Mouse (Mus musculus) spleen, postnatal 4 days (tissue): ENCODE results near the gene 0610010K14Rik.
A peak's percentile ranks its signal among the peaks of the same experiment; 100 is the strongest.

ENCODE experiments used
- DNase-seq, 2 experiments: peaks; one replicate each; pipeline ENCODE4 v3.0.0; 2022; ENCODE audit warnings: low spot score in 2 of 2

0610010K14Rik gene

DNA sequence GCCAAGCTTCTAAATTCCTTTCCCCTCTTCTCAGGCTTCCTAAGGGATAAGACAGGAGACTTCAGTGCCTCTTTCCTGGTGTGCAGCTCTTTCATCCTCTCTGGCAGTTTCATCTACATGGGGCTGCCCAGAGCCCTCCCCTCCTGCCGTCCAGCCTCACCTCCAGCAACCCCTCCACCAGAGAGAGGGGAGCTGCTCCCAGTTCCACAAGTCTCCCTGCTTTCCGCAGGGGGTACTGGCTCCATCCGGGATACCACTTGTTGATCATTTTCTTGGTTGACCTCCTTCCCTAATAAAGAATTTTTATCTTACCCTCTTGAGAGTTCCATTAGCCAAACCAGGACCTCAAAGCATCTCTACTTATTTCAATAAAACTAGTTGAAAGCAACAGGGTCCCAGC, 21.6 kb downstream of the 0610010K14Rik start:
- DNase-seq = no peak

DNA sequence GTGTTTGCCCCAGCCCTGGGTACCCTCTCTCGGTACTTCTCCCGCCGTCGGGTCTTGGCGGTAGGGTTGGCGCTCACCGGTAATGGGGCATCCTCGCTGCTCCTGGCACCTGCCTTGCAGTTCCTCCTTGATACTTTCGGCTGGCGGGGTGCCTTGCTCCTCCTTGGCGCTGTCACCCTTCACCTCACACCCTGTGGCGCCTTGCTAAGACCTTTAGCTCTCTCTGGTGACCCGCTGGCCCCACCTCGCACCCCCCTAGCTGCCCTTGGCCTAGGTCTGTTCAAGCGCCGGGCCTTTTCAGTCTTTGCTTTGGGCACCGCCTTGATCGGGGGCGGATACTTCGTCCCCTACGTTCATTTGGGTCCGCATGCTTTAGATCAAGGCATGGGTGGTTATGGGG, 22.4 kb downstream of the 0610010K14Rik start:
- no peak for DNase-seq

DNA sequence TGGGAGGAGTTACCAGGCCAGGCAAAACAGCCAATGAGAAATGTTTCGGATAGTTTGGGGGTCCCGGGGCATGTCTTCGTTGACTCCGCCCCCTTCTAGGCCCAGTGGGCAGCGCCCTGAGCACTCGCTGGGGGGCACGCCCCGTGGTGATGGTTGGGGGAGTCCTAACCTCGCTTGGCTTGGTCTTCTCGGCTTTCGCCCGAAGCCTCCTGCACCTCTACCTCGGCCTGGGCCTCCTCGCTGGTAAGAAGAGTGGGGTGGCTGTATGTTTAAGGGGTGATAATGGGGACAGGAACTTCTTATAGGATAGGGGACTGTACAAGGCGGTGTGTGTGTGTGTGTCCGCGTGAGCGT, 22.9 kb downstream of the 0610010K14Rik start:
- DNase-seq = no peak

DNA sequence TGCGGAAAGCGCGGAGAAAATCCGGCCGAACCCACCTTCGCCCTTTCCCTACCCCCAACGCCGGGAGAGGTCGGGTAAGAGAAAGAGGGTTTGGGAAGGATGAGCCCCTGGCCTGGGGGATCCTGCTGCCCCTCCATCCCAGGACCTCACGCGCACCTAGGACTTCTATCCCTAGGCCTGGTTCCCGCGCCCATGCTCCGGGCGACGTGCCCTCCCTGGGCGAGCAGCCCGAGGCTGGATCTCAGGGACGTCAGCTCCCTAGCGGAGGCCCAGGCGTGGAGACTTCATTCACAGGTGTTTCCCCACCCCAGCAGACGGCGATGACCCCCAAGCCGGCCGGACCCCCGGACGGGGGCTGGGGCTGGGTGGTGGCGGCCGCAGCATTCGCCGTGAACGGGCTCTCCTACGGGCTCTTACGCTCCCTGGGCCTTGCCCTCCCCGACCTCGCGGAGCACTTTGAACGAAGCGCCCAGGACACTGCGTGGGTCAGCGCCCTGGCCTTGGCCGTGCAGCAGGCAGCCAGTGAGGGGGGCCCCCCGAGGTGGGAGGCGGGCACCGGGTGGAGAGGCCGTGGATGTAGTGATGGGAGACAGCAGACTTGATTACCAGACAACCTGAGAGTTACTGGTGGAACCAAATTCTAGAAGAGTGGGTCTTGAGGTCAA, 23.4 kb downstream of the 0610010K14Rik start:
- DNase-seq = no peak

DNA sequence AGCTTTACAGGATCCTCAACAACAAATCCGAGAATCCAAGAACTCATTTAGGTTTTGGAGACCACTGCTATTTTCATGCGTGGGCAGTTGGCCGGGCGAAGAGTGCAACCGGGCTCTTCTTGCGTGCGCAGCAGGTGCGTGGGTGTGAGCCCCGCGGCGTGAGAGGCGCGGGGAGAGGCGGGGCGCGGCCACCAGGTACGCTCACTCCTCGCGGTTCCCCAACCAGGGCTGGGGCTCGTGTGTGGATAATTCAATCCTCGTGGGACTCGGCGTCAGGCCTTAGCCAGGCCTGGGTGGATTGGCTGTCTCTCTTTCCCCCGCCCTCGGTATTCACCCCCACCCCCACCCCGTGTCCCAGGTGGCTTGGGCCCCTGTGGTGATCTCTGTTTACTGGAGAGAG, 24.0 kb downstream of the 0610010K14Rik start:
- DNase-seq = no peak

DNA sequence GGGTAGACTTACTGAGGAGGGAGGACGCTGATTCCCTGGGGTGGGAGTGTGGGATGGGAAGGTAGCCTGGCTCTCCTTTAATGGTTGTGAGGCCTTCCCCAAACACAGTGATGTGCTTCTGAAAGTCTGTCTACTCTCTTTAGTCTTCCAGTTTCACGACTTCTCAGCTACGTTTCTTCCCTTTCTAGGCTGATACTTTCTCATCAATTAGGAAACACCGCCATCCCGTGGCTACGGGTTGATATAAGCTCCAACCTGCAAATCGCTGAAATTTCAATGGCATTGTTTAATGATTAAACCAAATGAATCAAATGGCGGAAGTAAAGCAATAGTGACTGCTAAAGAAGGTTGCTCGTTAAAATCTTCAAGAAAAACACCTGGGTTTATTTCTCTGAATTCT, 24.8 kb downstream of the 0610010K14Rik start:
- no peak for DNase-seq

DNA sequence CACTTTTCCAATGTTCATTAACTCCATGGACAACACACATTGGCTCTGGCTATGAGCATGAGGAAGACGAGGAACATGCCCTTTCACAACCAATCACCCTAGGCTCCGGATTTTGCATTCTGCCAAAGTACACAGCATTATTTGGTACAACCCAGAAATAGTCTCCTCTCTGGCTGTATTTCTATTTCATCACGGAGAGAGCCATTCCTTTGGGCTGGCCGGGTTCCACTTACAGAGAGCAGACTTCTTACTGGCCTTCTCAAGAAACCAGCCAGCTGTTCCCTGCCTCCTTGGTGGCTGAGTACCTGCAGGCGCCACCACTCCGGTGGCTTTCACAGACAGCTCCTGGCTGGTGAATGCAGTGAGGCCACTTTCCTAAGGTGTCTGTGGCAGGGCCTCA, 25.3 kb downstream of the 0610010K14Rik start, which contains the start of gene Slc16a11:
TSS of gene Slc16a11 (plus strand) at position 330 of the 400 bp plus-strand sequence.
- no peak for DNase-seq

DNA sequence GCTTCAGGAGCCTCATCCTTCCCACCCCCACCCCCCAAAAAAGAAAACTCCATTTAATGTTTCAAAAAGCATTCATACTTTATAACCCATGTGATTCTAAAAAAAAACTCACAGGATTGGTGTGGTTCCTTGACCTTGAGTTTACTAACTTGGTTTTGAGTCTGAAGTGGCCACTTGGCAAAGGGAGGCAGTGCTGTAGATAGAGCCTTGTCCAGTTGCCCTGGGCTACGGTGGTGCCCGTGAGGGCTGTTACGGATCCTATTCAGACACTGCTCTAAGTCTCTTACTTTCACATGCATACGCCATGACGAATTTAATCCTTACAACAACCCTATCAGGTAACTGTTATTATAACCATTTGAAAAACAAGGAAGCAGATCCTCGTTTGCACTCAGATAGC, 25.7 kb downstream of the 0610010K14Rik start:
- DNase-seq = no peak

DNA sequence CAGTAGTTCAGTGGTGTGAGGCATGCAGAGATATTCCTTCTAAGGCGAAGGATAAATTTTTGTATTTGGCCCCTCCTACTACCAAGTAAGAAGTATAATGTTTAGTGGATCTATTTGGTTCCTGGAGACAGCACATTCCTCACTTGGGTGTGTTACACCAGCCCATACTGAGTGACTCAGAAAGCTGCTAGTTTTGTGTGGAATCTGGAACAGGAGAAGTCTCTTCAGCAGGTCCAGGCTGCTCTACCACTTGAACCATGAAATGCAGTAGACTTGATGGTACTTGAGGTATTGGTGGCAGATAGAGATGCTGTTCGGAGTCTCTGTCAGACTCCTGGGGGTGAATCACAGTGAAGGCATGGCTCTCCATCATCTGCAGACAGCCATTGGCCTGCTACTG, 27.0 kb downstream of the 0610010K14Rik start:
- no peak for DNase-seq

DNA sequence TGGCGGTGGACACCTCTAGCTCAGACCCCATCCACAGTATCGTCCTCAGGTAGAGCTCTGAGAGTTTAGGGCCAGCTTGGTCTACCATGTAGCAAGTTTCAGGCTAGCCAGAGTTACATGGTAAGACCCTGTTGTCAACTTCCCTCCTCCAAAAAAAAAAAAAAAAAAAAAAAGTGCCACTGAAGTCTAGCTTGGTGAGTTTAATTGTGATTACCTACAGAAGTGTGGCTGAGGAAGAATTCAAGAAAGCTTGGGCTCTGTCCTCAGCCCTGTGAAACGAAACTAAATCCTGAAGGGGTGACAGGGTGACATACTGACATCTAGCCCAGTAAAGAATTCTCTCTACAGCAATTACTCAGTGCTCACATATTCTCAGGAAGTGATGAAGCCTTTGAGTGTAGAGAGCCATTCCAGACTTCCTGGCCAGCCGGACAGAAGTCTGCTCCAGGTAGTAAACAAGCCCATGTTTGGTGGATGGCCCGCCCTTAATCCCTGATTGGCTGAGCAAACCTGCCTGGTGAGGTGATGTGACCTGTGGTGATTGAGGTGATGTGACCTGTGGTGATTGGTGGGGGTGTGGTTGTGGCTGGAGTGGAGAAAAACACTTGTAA, 28.8 kb downstream of the 0610010K14Rik start:
- DNase-seq = no peak

DNA sequence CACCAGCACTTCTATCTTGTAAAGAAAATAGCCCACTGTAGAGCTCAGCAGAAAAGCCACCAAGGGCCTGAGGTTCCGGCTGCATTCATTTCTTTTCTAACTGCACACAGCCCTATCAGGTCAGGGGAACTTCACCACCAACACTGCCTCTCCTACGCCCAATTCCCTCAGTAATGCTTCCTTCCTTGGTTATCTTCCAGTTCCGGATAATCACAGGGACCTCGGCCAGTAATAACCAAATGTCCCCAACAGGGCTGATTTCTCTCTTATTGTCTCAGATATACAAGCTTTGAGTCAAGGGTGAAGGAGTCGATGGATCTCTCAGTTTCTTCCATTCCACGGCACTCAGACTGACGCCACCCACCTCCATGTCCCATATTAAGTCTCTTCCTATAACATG, 30.4 kb downstream of the 0610010K14Rik start:
- no peak for DNase-seq

DNA sequence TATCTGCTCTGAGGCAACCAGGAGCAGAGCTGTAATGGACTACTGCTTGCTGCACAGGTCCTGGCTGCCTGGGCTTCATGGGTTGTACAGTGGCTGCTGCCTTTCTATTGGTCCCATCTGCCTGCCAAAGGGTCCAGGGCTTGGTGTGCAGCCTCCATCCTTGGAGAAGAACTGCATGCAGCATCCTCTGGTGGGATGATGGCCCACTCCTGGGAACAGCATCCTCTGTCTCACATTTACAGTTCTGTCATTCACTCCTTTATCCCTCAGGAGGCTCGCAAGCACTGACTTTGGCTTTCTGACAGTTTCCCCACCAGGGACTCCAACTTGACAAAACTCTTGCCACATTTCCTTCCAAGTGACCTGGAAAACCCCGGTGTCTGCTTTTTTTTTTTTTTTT, 30.9 kb downstream of the 0610010K14Rik start:
- no peak for DNase-seq

DNA sequence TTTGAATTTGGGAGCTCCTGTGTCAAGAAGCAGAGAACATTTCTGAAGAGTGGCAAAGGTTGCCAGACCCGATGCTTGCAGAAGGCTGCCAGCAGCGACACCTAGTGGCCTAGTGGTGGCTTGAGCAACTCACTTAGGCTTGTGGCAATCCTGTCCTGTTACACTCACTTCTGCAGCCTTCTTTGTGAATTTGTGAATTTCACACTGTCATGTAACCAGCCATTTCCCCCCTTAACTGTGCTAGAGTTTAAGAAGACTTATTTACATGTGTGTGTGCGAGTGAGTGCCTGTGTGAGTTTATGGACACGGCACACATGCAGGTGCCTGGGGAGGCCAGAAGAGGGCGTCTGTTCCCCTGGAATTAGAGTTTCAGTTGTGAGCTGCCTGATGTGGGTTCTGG, 36.0 kb downstream of the 0610010K14Rik start:
- peak; percentile 77 to 92 for DNase-seq

DNA sequence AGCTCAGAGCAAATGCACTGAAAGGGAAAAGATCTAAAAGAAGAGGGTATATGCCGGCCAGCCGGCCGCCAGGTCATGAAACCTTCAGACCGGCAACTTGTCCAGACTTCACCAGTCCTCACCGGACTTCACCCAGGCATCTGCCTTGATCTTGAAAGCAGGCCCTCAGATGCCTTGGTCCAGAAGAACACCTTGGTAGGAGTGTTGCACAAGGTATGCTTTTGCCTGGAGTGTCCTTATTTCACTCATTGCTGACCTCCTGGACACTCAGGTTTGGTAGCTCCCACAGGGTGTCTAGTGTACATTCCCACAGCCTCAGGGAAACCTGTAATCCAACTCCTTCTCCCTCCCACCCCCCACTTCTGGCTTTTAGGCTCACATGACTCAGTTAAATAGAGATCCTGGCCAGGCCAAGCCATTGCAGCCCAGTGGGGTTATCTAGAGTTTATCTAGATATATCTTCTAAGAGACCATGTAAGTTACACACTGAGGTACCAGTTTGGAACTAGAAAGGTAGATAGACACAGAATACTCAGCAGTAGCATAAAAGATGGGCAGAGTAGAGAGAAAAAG, 37.6 kb downstream of the 0610010K14Rik start:
- no peak for DNase-seq

DNA sequence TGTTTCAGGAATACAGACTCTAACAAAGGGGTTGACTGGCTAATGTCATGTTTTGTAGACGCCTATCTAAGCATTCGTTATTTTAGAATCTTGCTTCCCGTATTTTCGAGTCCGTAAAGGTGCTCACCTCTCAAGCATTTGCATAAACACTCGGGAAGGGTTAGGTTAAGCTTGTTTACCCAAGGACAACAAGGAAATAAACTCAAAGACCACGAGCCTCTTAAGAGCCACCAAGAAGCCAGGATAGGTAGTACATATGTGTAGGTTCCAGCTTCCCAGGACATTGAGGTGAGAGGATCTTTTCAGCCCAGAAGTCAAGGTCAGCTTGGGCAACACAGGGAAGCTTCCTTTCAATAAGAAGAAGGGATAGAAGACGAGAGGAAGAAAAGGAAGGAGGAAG, 38.6 kb downstream of the 0610010K14Rik start:
- no peak for DNase-seq

DNA sequence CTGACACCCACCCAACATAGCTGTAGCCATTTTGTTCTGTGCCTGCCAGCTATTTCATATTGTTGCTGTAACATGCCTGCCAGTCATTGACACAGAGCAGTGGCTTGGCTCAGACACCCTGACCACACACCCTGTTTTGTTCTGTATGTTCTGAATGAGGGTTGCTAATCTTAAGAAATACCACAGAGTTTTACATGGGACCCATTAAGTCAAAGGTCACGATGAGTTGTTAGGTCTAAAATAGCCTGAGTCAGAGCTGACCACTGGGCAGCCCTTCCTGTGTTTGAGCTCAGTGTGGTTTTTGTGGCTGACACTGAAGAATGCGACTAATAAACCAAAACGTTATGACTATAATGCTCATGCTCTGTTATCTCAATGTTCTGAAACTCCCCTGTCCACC, 39.4 kb downstream of the 0610010K14Rik start:
- DNase-seq = no peak

DNA sequence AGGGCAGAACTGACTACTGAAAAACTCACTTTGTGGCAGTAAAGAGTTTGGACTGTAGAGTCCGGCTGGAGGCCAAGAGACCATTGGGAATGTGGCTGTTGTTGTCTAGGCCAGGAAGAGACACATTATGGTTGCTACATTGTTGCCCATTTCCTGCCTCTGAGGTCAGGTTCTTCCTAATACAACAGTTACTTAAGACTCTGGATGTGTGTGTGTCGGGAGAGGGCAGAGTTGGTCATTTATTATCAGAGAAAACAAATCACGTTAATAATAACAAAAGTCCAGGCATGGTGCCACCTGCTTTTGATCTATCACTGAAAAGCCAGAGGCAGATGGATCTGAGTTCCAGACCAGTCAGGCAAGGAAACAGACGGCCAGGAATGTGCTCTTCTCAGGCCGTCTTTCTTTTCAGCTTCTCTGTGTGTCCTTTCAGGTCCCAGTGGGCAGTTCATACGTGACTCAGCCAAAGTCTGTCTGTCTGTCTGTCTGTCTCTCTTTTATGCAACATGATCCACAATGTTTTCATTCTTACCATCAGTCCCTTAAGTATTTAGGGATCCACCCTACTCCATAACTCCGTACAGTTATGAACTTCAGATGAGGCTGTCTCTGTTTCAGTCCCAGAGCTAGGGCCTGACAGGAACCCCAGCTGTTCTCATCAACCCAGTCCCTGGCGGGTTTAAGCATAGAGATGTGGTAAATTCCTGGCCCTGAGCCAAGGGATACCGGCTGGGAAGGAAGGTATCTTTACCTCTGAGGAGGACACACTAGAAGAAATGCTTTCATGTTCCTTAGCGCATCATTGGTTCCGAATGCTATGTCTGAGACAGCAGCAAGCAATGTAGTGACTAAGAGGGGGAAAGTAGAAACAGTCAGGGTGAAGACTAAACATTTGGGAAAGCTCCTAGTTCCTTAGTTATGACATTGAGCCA, 44.1 kb downstream of the 0610010K14Rik start:
- DNase-seq = no peak

DNA sequence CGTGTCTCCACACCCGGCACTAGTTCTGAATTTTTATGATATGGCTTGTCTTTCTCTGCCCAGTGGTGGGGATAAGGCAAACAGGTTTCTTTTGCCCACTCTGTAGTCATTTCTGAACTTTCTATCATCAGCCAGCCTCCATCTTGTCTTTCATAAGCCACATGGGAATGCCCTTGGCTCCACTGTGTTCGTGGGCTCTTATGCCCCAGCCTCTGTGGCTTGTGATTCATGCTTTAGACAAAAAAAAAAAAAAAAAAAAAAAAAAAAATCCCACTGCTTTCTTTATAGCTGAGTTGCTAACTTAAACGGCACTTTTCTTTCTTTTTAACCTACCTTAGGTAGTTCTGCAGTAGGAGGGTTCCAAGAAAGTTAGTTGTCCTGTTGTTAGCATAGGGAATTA, 45.6 kb downstream of the 0610010K14Rik start:
- DNase-seq = no peak

DNA sequence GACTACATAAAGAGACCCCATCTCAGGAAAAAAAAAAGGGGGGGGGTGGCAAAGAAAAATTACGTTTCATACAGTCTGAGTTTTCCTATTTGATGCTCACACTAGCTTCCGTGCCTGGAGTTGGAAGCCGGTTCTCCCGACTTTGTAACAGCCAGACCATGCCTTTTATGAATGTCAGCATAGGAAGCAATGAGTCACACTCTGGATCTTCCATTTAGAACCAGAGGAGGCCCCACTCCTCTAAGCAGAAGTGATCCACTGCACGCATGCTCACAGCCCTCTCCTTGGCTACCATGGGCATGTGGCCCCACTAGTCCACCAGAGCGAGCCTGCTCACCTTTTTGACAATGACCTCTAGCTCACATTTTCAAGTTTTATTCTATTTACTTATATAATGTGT, 46.5 kb downstream of the 0610010K14Rik start:
- no peak for DNase-seq

DNA sequence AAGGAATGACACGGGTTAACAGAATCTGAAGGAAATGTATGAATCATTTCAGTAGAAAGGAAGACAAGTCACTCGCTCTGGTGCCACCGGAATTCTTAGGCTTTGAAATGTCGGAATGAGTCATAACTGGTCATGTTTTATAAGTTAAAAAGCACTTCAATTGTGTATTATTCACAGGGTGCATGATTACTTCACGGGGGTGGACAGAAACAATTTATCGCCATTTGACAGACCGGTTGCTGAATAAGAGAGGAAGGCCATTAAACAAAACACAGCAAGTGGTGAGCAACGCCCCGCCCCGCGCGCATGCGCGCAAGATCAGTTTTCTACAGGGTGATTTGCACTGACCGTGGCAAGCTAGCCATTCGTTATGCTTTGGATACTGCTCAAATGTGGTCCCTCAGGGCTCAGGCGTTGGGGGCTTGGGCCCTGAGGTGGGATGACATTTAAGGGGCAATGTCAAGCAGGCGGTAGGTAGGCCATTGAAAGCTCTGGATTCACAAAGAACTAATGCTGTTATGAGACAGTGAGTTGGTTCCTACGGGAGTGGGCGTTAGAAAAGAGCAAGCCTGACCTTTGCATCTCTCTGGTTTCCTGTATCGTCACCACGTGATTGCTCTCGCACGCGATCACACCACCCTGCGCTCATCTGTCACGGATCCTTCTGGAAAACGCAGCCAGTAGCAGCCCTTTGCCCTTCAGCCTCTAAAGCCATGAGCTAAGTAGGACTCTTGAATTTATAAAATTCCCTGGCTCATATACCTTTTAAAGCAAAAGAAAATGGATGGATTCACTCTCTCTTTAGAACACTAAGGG, 48.2 kb downstream of the 0610010K14Rik start:
- DNase-seq = no peak
